ENCODE assay signal across 29 mouse cellular contexts in genomic region chr4:149947396-149947795, GRCm38 (mm10). TPM values are rescaled to one million over a fixed set of nuclear protein-coding genes. Genes with fewer than 3 reads are reported as not detected.
DNase-seq lines count a peak whose midpoint lies in the region; ATAC-seq and TF ChIP-seq lines count a peak whose summit lies in the region.
"Had no signal": no experiment of that assay in that cellular context is flagged by ENCODE, and none has a peak within 500 bp of the region (broad histone marks: within the 10 kb centered on the region; RNA-seq: fewer than 3 reads in every experiment).

No protein-coding gene starts in this region.

- H3K36me3 ChIP-seq in neural tube, embryonic 12.5 days, result no peaks in the 10 kb centered on the region
- H3K36me3 ChIP-seq in neural tube, embryonic 15.5 days, result no peaks in the 10 kb centered on the region
- no peaks in the 10 kb centered on the region for H3K36me3 ChIP-seq in limb, embryonic 12.5 days
- H3K36me3 ChIP-seq: embryonic facial prominence, embryonic 13.5 days; hindbrain, embryonic 13.5 days; liver, embryonic 12.5 days had no signal

- peaks cover 72% of the 10 kb centered on the region for H3K4me1 ChIP-seq in neural tube, embryonic 12.5 days
- peaks cover 59% of the 10 kb centered on the region for H3K4me1 ChIP-seq in neural tube, embryonic 15.5 days
- H3K4me1 ChIP-seq in limb, embryonic 12.5 days (replicated peaks), result peaks cover 76% of the 10 kb centered on the region
- H3K4me1 ChIP-seq: liver, embryonic 12.5 days had no signal

- H3K4me3 ChIP-seq in gastrocnemius, adult 2 months, result no peak overlapping the region
- H3K4me3 ChIP-seq in neural tube, embryonic 12.5 days, result no peak overlapping the region
- no peak overlapping the region for H3K4me3 ChIP-seq in neural tube, embryonic 15.5 days (replicated peaks)
- no peak overlapping the region for H3K4me3 ChIP-seq in limb, embryonic 12.5 days (replicated peaks)
- H3K4me3 ChIP-seq: embryonic facial prominence, embryonic 13.5 days; hindbrain, embryonic 13.5 days; liver, embryonic 12.5 days had no signal

- no peaks in the 10 kb centered on the region for H3K9me3 ChIP-seq in neural tube, embryonic 12.5 days
- no peaks in the 10 kb centered on the region for H3K9me3 ChIP-seq in neural tube, embryonic 15.5 days (replicated peaks)
- no peaks in the 10 kb centered on the region for H3K9me3 ChIP-seq in limb, embryonic 12.5 days
- H3K9me3 ChIP-seq: embryonic facial prominence, embryonic 13.5 days; hindbrain, embryonic 13.5 days; liver, embryonic 12.5 days had no signal

- WGBS in neural tube, embryonic 12.5 days, result 78% methylated on average over 5 of the region's 5 CpGs
- WGBS in neural tube, embryonic 15.5 days, result 80% methylated on average over 5 of the region's 5 CpGs
- WGBS in limb, embryonic 12.5 days, result 74% methylated on average over 5 of the region's 5 CpGs

- H3K27ac ChIP-seq in gastrocnemius, adult 2 months, result 0 out of 2 replicates have a peak overlapping the region, but pooled peaks have one; percentile 48
- no peak overlapping the region for H3K27ac ChIP-seq in neural tube, embryonic 12.5 days
- H3K27ac ChIP-seq in neural tube, embryonic 15.5 days (replicated peaks), result no peak overlapping the region
- H3K27ac ChIP-seq in limb, embryonic 12.5 days, result no peak overlapping the region
- H3K27ac ChIP-seq: embryonic facial prominence, embryonic 13.5 days; hindbrain, embryonic 13.5 days; liver, embryonic 12.5 days had no signal

- no peak for TF ChIP-seq CTCF in gastrocnemius, adult 2 months (IDR thresholded peaks at IDR 0.05)

- H3K9ac ChIP-seq in neural tube, embryonic 12.5 days, result no peak overlapping the region
- H3K9ac ChIP-seq in neural tube, embryonic 15.5 days (replicated peaks), result no peak overlapping the region
- peak overlapping the region; percentile 13; the same call in 1 of the 2 replicates for H3K9ac ChIP-seq in limb, embryonic 12.5 days (replicated peaks)
- H3K9ac ChIP-seq: embryonic facial prominence, embryonic 13.5 days; forebrain, postnatal 0 days; hindbrain, embryonic 13.5 days; liver, embryonic 12.5 days; liver, postnatal 0 days had no signal

- ATAC-seq in neural tube, embryonic 12.5 days (ENCODE audit: low FRiP score, low read depth), result no peak
- no peak for ATAC-seq in neural tube, embryonic 15.5 days (ENCODE audit: low FRiP score)
- no peak for ATAC-seq in limb, embryonic 12.5 days (ENCODE audit: insufficient number of reproducible peaks, insufficient read depth, low FRiP score, low TSS enrichment, low read depth)
- ATAC-seq: forebrain, postnatal 0 days; intestine, embryonic 16.5 days; liver, embryonic 12.5 days; liver, postnatal 0 days; Patski had no signal

- no peaks in the 10 kb centered on the region for H3K27me3 ChIP-seq in neural tube, embryonic 12.5 days (replicated peaks)
- no peaks in the 10 kb centered on the region for H3K27me3 ChIP-seq in neural tube, embryonic 15.5 days (replicated peaks)
- H3K27me3 ChIP-seq in limb, embryonic 12.5 days, result 0 out of 2 replicates have a peak, but pooled peaks cover 3% of the 10 kb centered on the region
- H3K27me3 ChIP-seq: embryonic facial prominence, embryonic 13.5 days; Patski had no signal

- 0 out of 2 replicates have a peak overlapping the region, but pooled peaks have one; percentile 9 for H3K4me2 ChIP-seq in neural tube, embryonic 12.5 days (replicated peaks)
- H3K4me2 ChIP-seq in neural tube, embryonic 15.5 days, result no peak overlapping the region
- H3K4me2 ChIP-seq in limb, embryonic 12.5 days, result no peak overlapping the region
- H3K4me2 ChIP-seq: embryonic facial prominence, embryonic 13.5 days; heart, embryonic 11.5 days; hindbrain, embryonic 13.5 days; liver, embryonic 12.5 days had no signal

- intact Hi-C loops in gastrocnemius, adult 2 months (cut with DNase I), result no loop called here

- DNase-seq in gastrocnemius, adult 2 months, result no peak
- DNase-seq in gastrocnemius, postnatal 4 days (ENCODE audit: low spot score in 2 of 2), result no peak
- DNase-seq in CD4-positive helper T cell, adult 2 months (ENCODE audit: low read depth, low spot score), result peak; percentile 34
- no peak for DNase-seq in layer of hippocampus, postnatal 25 days (ENCODE audit: extremely low spot score in 1 of 2, low spot score in 1 of 2)
- DNase-seq in spleen, postnatal 36 days (ENCODE audit: low spot score in 2 of 2), result no peak
- DNase-seq: adrenal gland, postnatal 14 days; cerebellum, adult 11 months; cerebellum, adult 9-10 months; cerebellum, postnatal 36 days; embryo, embryonic 11 days; forebrain, postnatal 0 days; gastrocnemius, postnatal 10 days; kidney, adult 9 months; kidney, postnatal 14 days; layer of hippocampus, adult 9-11 months; liver, postnatal 0 days; lung, postnatal 4 days; midbrain, embryonic 14.5 days had no signal

RNA-seq across cellular contexts. Expression of gene Spsb1, which starts 7.4 kb away (rescaled TPM):
- total RNA-seq in gastrocnemius, adult 2 months (2021), result 10 to 100 TPM in 1 of 2 experiments, 1 to 10 TPM in 1; 5.5 to 16.1 TPM
- 10 to 100 TPM; 22.5 to 28.0 TPM for total RNA-seq in gastrocnemius, postnatal 4 days (2021)
- 17.3 and 19.1 TPM in 2 replicates for polyA plus RNA-seq in neural tube, embryonic 12.5 days (2016; fragmentation: Nextera tagmentation; extraction: Ambion mirVana)
- polyA plus RNA-seq in neural tube, embryonic 15.5 days (2015; fragmentation: Nextera tagmentation; extraction: Ambion mirVana), result 7.7 and 9.8 TPM in 2 replicates
- polyA plus RNA-seq in limb, embryonic 12.5 days (2016; fragmentation: Nextera tagmentation; extraction: Ambion mirVana), result 17.7 and 19.1 TPM in 2 replicates
- total RNA-seq in layer of hippocampus, postnatal 25 days (2021), result 10 to 100 TPM; 23.8 to 25.5 TPM
- total RNA-seq: granulocyte monocyte progenitor cell, adult 5-6 weeks; monocyte, adult 5-6 weeks had no signal
